Mouse (Mus musculus) hindbrain, embryonic 11.5 days (tissue): Measurements from ENCODE around the gene Rnase12. TPM values are rescaled to one million over a fixed set of nuclear protein-coding genes. Genes with fewer than 3 reads are reported as not detected.
"Not testable (repeated sequence)": the region's sequence is repeated elsewhere in the genome, so short reads cannot be mapped to it uniquely, and the experiment has no call there.

ENCODE experiments used
- ATAC-seq: fragments of 200-750 bp; cut with Nextera tagmentation; 2 replicates; pipeline ENCODE4 v1.8.0; 2017; ENCODE audit warnings: mild to moderate bottlenecking, moderate TSS enrichment, moderate library complexity; ENCODE audit not compliant: low FRiP score
- DNase-seq: peaks from one replicate; pipeline ENCODE4 v3.0.0-alpha.2; 2015; ENCODE audit warnings: low spot score
- H3K27ac ChIP-seq: fragments of 300-500 bp; sonication (generic); 2 replicates; pipeline ENCODE4 v1.5.1; 2014; ENCODE audit warnings: mild to moderate bottlenecking, low read depth, low read length
- H3K27me3 ChIP-seq: fragments of 300-500 bp; sonication (generic); 2 replicates; pipeline ENCODE4 v1.6.1; 2014; ENCODE audit warnings: mild to moderate bottlenecking, low read length, moderate library complexity, mixed read lengths; ENCODE audit not compliant: control insufficient read depth, insufficient read depth
- H3K36me3 ChIP-seq: fragments of 300-500 bp; sonication (generic); 2 replicates; pipeline ENCODE4 v1.6.1; 2014; ENCODE audit warnings: mild to moderate bottlenecking, low read length, moderate library complexity, mixed read lengths; ENCODE audit not compliant: control insufficient read depth, insufficient read depth
- H3K4me1 ChIP-seq: fragments of 300-500 bp; sonication (generic); replicated peaks from 2 replicates; pipeline ENCODE4 v1.6.1; 2014; ENCODE audit warnings: low read length, mixed read lengths; ENCODE audit not compliant: control insufficient read depth, insufficient read depth
- H3K4me2 ChIP-seq: fragments of 300-500 bp; sonication (generic); replicated peaks from 2 replicates; pipeline ENCODE4 v1.6.1; 2014; ENCODE audit warnings: mild to moderate bottlenecking, low read depth, low read length
- H3K4me3 ChIP-seq: fragments of 300-500 bp; sonication (generic); 2 replicates; pipeline ENCODE4 v1.5.1; 2014; ENCODE audit warnings: low read depth, low read length
- H3K9ac ChIP-seq: fragments of 300-500 bp; sonication (generic); 2 replicates; pipeline ENCODE4 v1.6.1; 2014; ENCODE audit warnings: low read depth, low read length
- H3K9me3 ChIP-seq: fragments of 300-500 bp; sonication (generic); 2 replicates; pipeline ENCODE4 v1.6.1; 2016; ENCODE audit warnings: low read length; ENCODE audit not compliant: control insufficient read depth
- WGBS: fragments of 180-500 bp; shearing (Covaris S2); extraction: QIAGEN DNeasy Blood & Tissue Kit; methylation state at CpG from one replicate; pipeline ENCODE4 v1.1.7; 2014; 5-methylcytosine and 5-hydroxymethylcytosine counted together
- polyA plus RNA-seq: library from polyadenylated mRNA; unstranded; fragments of >200 nt; fragmentation: Nextera tagmentation; extraction: Ambion mirVana; gene quantifications from 2 replicates; pipeline ENCODE4 v1.2.1, GENCODE M21; 2014

The Rnase12 gene
- polyA plus RNA-seq, 1 experiment from 2014 or later, result not detected

GRCm38 (mm10) chr14:51014724-51015123 is 42.7 kb downstream of the Rnase12 start:
- not testable (repeated sequence) for H3K27ac ChIP-seq, H3K36me3 ChIP-seq, H3K4me3 ChIP-seq, H3K4me2 ChIP-seq, H3K9ac ChIP-seq, H3K4me1 ChIP-seq, ATAC-seq, H3K9me3 ChIP-seq, DNase-seq, H3K27me3 ChIP-seq
- 82% methylated on average over 3 of the region's 3 CpGs for WGBS

GRCm38 (mm10) chr14:51009572-51009971 is 47.9 kb downstream of the Rnase12 start:
- DNase-seq (no peak), ATAC-seq (no peak)
- 87% methylated on average over 6 of the region's 6 CpGs for WGBS
- Histone ChIP-seq H3K4me2 (no peak overlapping the region), H3K9ac (no peak overlapping the region), H3K4me1 (no peaks in the 10 kb centered on the region), H3K27ac (no peak overlapping the region), H3K36me3 (no peaks in the 10 kb centered on the region), H3K9me3 (no peaks in the 10 kb centered on the region), H3K4me3 (no peak overlapping the region), H3K27me3 (no peaks in the 10 kb centered on the region)

- H3K9ac ChIP-seq, result no peak overlapping the region
- no peaks in the 10 kb centered on the region for H3K9me3 ChIP-seq
- DNase-seq (no peak), ATAC-seq (no peak)
- no peaks in the 10 kb centered on the region for H3K4me1 ChIP-seq
- H3K4me3 ChIP-seq, result no peak overlapping the region
- no peak overlapping the region for H3K4me2 ChIP-seq
- no peaks in the 10 kb centered on the region for H3K36me3 ChIP-seq
- H3K27ac ChIP-seq, result no peak overlapping the region
- 88% methylated on average over 4 of the region's 4 CpGs for WGBS
- H3K27me3 ChIP-seq, result no peaks in the 10 kb centered on the region
Observed at GRCm38 (mm10) chr14:51008781-51009180, 48.7 kb downstream of the Rnase12 start.

- H3K27ac ChIP-seq, result no peak overlapping the region
- DNase-seq (no peak), ATAC-seq (no peak)
- WGBS, result 87% methylated on average over 13 of the region's 13 CpGs
- H3K9ac ChIP-seq, result no peak overlapping the region
- H3K9me3 ChIP-seq, result no peaks in the 10 kb centered on the region
- no peaks in the 10 kb centered on the region for H3K36me3 ChIP-seq
- no peak overlapping the region for H3K4me3 ChIP-seq
- no peaks in the 10 kb centered on the region for H3K4me1 ChIP-seq
- no peaks in the 10 kb centered on the region for H3K27me3 ChIP-seq
- H3K4me2 ChIP-seq, result no peak overlapping the region
Observed at GRCm38 (mm10) chr14:51007914-51008713, 49.3 kb downstream of the Rnase12 start.

GRCm38 (mm10) chr14:51007152-51007801 is 50.2 kb downstream of the Rnase12 start, which contains the start of gene Rnase10:
Gene Rnase10, plus strand, starts transcription at chr14:51007751.
- 78% methylated on average over 8 of the region's 8 CpGs for WGBS

More at GRCm38 (mm10) chr14:51007152-51007801, 50.2 kb downstream of the Rnase12 start, which contains the start of gene Rnase10:
- no peak for DNase-seq
- no peaks in the 10 kb centered on the region for H3K4me1 ChIP-seq
- H3K4me3 ChIP-seq, result no peak within 1 kb of the TSS
- no peaks in the 10 kb centered on the region for H3K27me3 ChIP-seq
- H3K4me2 ChIP-seq, result no peak within 1 kb of the TSS
- no peak within 1 kb of the TSS for H3K27ac ChIP-seq
- H3K9me3 ChIP-seq, result no peaks in the 10 kb centered on the region
- no peak within 1 kb of the TSS for H3K9ac ChIP-seq
- no peak for ATAC-seq
- no peaks in the 10 kb centered on the region for H3K36me3 ChIP-seq

Other genes starting within 250 kb of the Rnase12 start
- gene Ccnb1ip1, start 249.9 kb downstream of the Rnase12 start, polyA plus RNA-seq, result not detected in 2 replicates
- 63.6 and 66.0 TPM in 2 replicates for gene Parp2, start 249.8 kb downstream of the Rnase12 start, polyA plus RNA-seq
- gene Tep1, start 187.1 kb downstream of the Rnase12 start, polyA plus RNA-seq, result 5.8 and 6.1 TPM in 2 replicates
- 0.11 TPM in 1 of 2 replicates, not detected in the other for gene Klhl33, start 160.2 kb downstream of the Rnase12 start, polyA plus RNA-seq
- 146 and 160 TPM in 2 replicates for gene Osgep, start 132.8 kb downstream of the Rnase12 start, polyA plus RNA-seq
- gene Apex1, start 132.7 kb downstream of the Rnase12 start, polyA plus RNA-seq, result 344 and 364 TPM in 2 replicates
- gene Pip4p1, start 126.8 kb downstream of the Rnase12 start, polyA plus RNA-seq, result 53.8 and 55.6 TPM in 2 replicates
- gene Pnp, start 126.6 kb downstream of the Rnase12 start, polyA plus RNA-seq, result 62.1 and 63.9 TPM in 2 replicates
- gene Gm49342, start 113.1 kb downstream of the Rnase12 start, polyA plus RNA-seq, result not detected in 2 replicates
- 0.36 and 0.52 TPM in 2 replicates for gene Pnp2, start 101.7 kb downstream of the Rnase12 start, polyA plus RNA-seq
- gene Rnase10, start 49.9 kb downstream of the Rnase12 start, polyA plus RNA-seq, result not detected in 2 replicates
- gene Rnase9, start 15.8 kb downstream of the Rnase12 start, polyA plus RNA-seq, result not detected in 2 replicates
- gene Rnase11, start 7.5 kb downstream of the Rnase12 start, polyA plus RNA-seq, result not detected in 2 replicates
- gene Olfr750, start 16.8 kb upstream of the Rnase12 start, polyA plus RNA-seq, result not detected in 2 replicates
- 17.3 and 19.2 TPM in 2 replicates for gene Rnase4, start 33.4 kb upstream of the Rnase12 start, polyA plus RNA-seq
- 2.8 and 3.0 TPM in 2 replicates for gene Ang, start 33.5 kb upstream of the Rnase12 start, polyA plus RNA-seq
- gene Eddm3b, start 56.8 kb upstream of the Rnase12 start, polyA plus RNA-seq, result 0.15 and 0.24 TPM in 2 replicates
- gene Rnase6, start 66.2 kb upstream of the Rnase12 start, polyA plus RNA-seq, result 0.24 TPM in 1 of 2 replicates, not detected in the other
- gene Rnase1, start 89.1 kb upstream of the Rnase12 start, polyA plus RNA-seq, result 0.20 TPM in 1 of 2 replicates, not detected in the other
- not detected in 2 replicates for gene Rnase2b, start 104.6 kb upstream of the Rnase12 start, polyA plus RNA-seq
- not detected in 2 replicates for gene Ang2, start 141.5 kb upstream of the Rnase12 start, polyA plus RNA-seq
- not detected in 2 replicates for gene Ear14, start 145.7 kb upstream of the Rnase12 start, polyA plus RNA-seq
- gene Rnase2a, start 198.5 kb upstream of the Rnase12 start, polyA plus RNA-seq, result not detected in 2 replicates